Mouse (Mus musculus): ENCODE measurements around the gene Pafah1b3. TPM values are rescaled to one million over a fixed set of nuclear protein-coding genes. Genes with fewer than 3 reads are reported as not detected.
"Not testable (repeated sequence)": the region's sequence is repeated elsewhere in the genome, so short reads cannot be mapped to it uniquely, and the experiment has no call there.

The Pafah1b3 gene
- polyA plus RNA-seq (2015; fragmentation: Nextera tagmentation; extraction: Ambion mirVana) = 671 and 679 TPM in 2 replicates

DNA sequence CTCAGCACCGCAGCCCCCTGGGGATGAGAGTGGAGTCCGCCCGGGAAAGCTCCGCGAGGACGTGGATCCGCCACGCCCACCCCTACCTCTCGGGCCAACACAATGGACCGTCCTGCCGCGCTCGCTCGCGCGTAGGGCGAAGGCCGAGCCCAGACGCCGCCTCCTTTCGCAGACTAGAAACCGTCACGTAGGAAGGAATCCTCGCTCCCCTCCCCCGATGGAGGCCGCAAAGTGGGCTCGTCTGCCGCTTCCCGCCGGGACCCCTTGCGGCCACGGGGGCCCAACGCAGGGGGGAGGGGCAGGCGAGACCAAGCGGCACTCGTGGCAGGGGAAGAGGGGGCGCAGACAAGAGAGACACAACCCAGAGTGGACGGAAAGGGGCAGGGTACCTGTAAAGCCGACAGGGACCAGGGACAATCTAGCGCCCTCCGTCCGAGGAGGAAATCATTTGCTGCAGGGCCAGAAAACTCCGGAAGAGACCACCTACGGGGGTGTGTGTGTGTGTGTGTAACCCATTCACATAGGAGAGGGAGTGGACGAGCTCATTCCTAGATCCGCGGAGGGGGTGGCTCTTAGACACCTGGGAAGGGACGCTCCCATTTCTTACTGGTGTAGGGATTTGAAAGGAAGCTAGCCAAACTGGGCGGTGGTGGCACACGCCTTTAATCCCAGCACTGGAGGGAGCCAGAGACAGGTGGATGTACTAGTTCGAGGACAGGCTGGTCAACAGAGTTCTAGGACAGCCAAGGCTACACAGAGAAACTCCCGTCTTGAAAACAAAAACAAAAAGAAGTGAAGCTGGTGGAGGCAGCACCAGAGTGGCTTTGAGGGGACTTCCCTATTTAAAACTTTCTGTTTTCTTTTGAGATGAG is at the start of gene Pafah1b3:
Gene Pafah1b3 (minus strand): TSS at position 533 of the 872 bp plus-strand sequence.
- H3K27ac ChIP-seq = peak within 1 kb of the TSS; percentile 97
- H3K9me3 ChIP-seq = no peaks in the 10 kb centered on the region
- under 1% methylated on average over 52 of the region's 52 CpGs for WGBS
- H3K36me3 ChIP-seq (replicated peaks) = peaks cover 20% of the 10 kb centered on the region
- ATAC-seq (replicated peaks) = peak; percentile 89
- H3K27me3 ChIP-seq (replicated peaks) = no peaks in the 10 kb centered on the region
- H3K4me1 ChIP-seq = peaks cover 29% of the 10 kb centered on the region
- peak within 1 kb of the TSS; percentile 88 for H3K4me3 ChIP-seq
- peak within 1 kb of the TSS; percentile 61 for H3K4me2 ChIP-seq
- H3K9ac ChIP-seq = peak within 1 kb of the TSS; percentile 74

DNA sequence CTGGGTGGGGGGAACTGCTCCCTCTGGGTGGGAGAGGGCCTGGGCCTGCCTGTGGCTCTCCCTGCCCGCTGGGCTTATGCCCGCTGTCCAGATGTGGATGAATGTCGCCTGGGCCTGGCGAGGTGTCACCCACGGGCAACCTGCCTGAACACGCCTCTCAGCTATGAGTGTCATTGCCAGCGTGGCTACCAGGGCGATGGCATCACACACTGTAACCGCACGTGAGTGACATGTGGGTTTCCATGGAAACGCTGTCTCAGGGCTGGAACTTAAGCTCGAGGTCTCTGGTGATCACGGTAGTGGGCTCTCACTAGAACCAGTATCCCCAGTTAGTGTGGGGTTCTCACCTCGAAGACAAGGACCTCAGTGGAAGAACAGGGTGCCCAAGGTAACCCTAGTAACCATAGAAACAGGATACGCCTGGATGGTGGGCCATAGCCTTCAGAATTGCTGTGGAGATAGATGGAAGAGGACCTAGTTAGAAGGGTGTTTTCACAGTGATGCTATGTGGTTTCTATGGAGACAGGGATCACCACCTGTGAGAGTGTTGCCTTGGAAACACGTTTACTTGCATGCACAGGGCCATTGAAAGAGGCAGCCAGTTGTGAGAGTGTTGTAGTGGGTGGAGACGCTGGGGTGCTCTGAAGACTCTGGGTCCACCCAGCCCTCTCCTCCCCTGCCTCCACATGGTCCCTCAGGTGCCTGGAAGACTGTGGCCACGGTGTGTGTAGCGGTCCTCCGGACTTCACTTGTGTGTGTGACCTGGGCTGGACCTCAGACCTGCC is 43.4 kb upstream of the Pafah1b3 start:
- Histone ChIP-seq H3K9ac (no peak overlapping the region), H3K4me1 (no peaks in the 10 kb centered on the region), H3K4me2 (no peak overlapping the region), H3K36me3 (replicated peaks) (peaks cover 13% of the 10 kb centered on the region; the same call in 1 of the 2 replicates), H3K27ac (peak overlapping the region; percentile 19; the same call in 1 of the 2 replicates), H3K4me3 (no peak overlapping the region), H3K9me3 (no peaks in the 10 kb centered on the region), H3K27me3 (replicated peaks) (no peaks in the 10 kb centered on the region)
- WGBS = 65% methylated on average over 20 of the region's 20 CpGs
- peak; percentile 81 for ATAC-seq (replicated peaks)

DNA sequence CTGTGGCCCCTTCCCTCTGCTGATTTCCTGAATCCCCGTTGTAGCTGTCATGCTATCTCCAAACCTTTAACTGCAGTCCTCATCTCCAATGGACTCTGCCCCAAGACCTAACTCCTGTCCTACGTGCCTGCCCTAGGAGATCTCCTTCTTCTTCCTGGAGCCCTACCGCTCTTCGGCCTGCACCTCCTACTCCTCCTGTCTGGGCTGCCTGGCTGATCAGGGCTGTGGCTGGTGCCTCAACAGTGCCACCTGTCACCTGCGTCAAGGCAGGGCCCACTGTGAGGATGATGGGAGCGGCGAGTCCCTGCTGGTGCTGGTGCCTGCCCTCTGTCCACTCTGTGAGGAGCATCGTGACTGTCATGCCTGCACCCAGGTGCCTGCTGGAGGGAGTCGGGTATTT is 41.5 kb upstream of the Pafah1b3 start:
- H3K36me3 ChIP-seq (replicated peaks) = peaks cover 16% of the 10 kb centered on the region
- WGBS = 93% methylated on average over 9 of the region's 9 CpGs
- H3K4me2 ChIP-seq = no peak overlapping the region
- H3K4me1 ChIP-seq = no peaks in the 10 kb centered on the region
- H3K27ac ChIP-seq = no peak overlapping the region
- no peak overlapping the region for H3K9ac ChIP-seq
- no peaks in the 10 kb centered on the region for H3K27me3 ChIP-seq (replicated peaks)
- no peak for ATAC-seq (replicated peaks)
- no peak overlapping the region for H3K4me3 ChIP-seq
- H3K9me3 ChIP-seq = no peaks in the 10 kb centered on the region

DNA sequence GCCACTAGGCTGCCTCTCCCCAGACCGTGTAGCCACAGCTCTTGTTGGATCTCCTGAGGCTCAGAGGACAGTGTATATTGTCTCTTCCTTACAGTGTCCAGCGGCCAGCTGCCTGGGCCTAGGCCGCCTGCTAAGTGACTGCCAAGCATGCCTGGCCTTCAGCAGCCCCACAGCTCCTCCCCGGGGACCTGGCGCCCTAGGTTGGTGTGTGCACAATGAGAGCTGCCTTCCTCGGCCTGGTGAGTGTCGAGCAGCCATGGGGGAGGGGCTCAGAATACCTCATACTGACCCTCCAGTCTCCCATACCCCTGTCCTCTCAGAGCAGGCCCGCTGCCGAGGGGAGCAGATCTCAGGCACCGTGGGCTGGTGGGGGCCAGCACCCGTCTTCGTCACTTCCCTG is 36.7 kb upstream of the Pafah1b3 start:
- Histone ChIP-seq H3K9me3 (no peaks in the 10 kb centered on the region), H3K4me3 (no peak overlapping the region), H3K27me3 (replicated peaks) (no peaks in the 10 kb centered on the region), H3K4me2 (no peak overlapping the region), H3K9ac (no peak overlapping the region), H3K36me3 (replicated peaks) (peaks cover 29% of the 10 kb centered on the region), H3K27ac (no peak overlapping the region), H3K4me1 (no peaks in the 10 kb centered on the region)
- ATAC-seq (replicated peaks) = no peak
- WGBS = 84% methylated on average over 12 of the region's 12 CpGs

GRCm38 (mm10) chr7:25333596-25334307 is 36.0 kb upstream of the Pafah1b3 start:
- Histone ChIP-seq H3K9me3 (no peaks in the 10 kb centered on the region), H3K9ac (no peak overlapping the region), H3K36me3 (replicated peaks) (peaks cover 29% of the 10 kb centered on the region), H3K4me1 (no peaks in the 10 kb centered on the region), H3K4me3 (no peak overlapping the region), H3K4me2 (no peak overlapping the region), H3K27ac (no peak overlapping the region), H3K27me3 (replicated peaks) (no peaks in the 10 kb centered on the region)
- 0 out of 2 replicates have a peak, but pooled peaks have one; percentile 37 for ATAC-seq (replicated peaks)
- 39% methylated on average over 16 of the region's 16 CpGs for WGBS

- Histone ChIP-seq H3K36me3 (replicated peaks) (peaks cover 16% of the 10 kb centered on the region), H3K4me1 (peaks cover 10% of the 10 kb centered on the region), H3K27ac (no peak overlapping the region), H3K4me3 (no peak overlapping the region), H3K9ac (no peak overlapping the region), H3K9me3 (no peaks in the 10 kb centered on the region), H3K27me3 (replicated peaks) (no peaks in the 10 kb centered on the region), H3K4me2 (no peak overlapping the region)
- 81% methylated on average over 8 of the region's 8 CpGs for WGBS
- no peak for ATAC-seq (replicated peaks)
Measured at GRCm38 (mm10) chr7:25326233-25326632, 28.4 kb upstream of the Pafah1b3 start.

DNA sequence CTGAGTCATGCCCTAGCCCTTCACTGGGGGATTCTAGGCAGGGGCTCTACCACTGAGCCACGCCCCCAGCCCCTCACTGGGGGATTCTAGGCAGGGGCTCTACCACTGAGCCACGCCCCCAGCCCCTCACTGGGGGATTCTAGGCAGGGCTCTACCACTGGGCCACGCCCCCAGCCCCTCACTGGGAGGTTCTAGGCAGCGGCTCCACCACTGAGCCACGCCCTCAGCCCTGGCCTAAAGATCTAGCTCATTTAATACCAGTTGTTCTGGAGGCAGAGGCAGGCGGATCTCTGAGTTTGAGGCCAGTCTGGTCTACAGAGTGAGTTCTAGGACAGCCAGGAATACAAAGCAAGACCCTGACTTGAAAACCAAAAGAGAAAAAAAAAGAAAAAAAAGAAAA is 27.6 kb upstream of the Pafah1b3 start:
- H3K27ac ChIP-seq; H3K4me3 ChIP-seq; H3K9ac ChIP-seq; H3K27me3 ChIP-seq (replicated peaks); ATAC-seq (replicated peaks); H3K9me3 ChIP-seq; H3K4me2 ChIP-seq; H3K36me3 ChIP-seq (replicated peaks): not testable (repeated sequence)
- 90% methylated on average over 6 of the region's 6 CpGs for WGBS
- peaks cover 15% of the 10 kb centered on the region for H3K4me1 ChIP-seq

DNA sequence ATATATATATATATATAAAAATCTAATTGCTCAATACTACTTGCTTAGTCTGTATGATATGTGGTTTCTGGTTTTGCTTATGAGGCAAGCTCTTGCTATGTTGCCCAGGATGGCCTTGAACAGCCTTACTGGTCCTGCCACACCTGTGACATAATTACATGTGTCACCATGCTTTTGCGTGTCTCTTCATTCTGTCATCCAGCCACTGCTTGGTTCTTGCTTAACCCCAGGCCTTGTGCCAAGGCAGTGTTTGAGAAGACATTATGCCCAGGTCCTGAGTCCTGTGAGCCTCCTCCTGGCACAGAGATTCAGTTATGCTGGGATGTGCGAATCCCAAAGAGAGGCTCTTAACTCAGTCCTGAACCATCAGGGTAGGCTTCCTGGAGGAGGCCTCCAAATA is 25.4 kb upstream of the Pafah1b3 start:
- Histone ChIP-seq H3K9ac (no peak overlapping the region), H3K4me2 (no peak overlapping the region), H3K36me3 (replicated peaks) (0 out of 2 replicates have a peak, but pooled peaks cover 3% of the 10 kb centered on the region), H3K27ac (no peak overlapping the region), H3K27me3 (replicated peaks) (no peaks in the 10 kb centered on the region), H3K4me1 (peaks cover 26% of the 10 kb centered on the region), H3K9me3 (no peaks in the 10 kb centered on the region), H3K4me3 (no peak overlapping the region)
- WGBS = 95% methylated on average over 2 of the region's 2 CpGs
- no peak for ATAC-seq (replicated peaks)

- Histone ChIP-seq H3K4me1 (peaks cover 36% of the 10 kb centered on the region), H3K4me2 (no peak overlapping the region), H3K4me3 (no peak overlapping the region), H3K9me3 (no peaks in the 10 kb centered on the region), H3K36me3 (replicated peaks) (no peaks in the 10 kb centered on the region), H3K9ac (no peak overlapping the region), H3K27me3 (replicated peaks) (no peaks in the 10 kb centered on the region), H3K27ac (0 out of 2 replicates have a peak overlapping the region, but pooled peaks have one; percentile 53)
- WGBS = 12% methylated on average over 6 of the region's 6 CpGs
- ATAC-seq (replicated peaks) = no peak
Measured at GRCm38 (mm10) chr7:25322058-25322484, 24.3 kb upstream of the Pafah1b3 start.

- no peak for ATAC-seq (replicated peaks)
- peaks cover 26% of the 10 kb centered on the region for H3K27me3 ChIP-seq (replicated peaks)
- peaks cover 54% of the 10 kb centered on the region for H3K4me1 ChIP-seq
- WGBS = 12% methylated on average over 21 of the region's 21 CpGs
- no peaks in the 10 kb centered on the region for H3K36me3 ChIP-seq (replicated peaks)
- H3K27ac ChIP-seq = peak overlapping the region; percentile 86
- no peaks in the 10 kb centered on the region for H3K9me3 ChIP-seq
- peak overlapping the region; percentile 72 for H3K9ac ChIP-seq
- H3K4me2 ChIP-seq = peak overlapping the region; percentile 94
- peak overlapping the region; percentile 55 for H3K4me3 ChIP-seq
Measured at GRCm38 (mm10) chr7:25317446-25317999, 19.7 kb upstream of the Pafah1b3 start.

- Histone ChIP-seq H3K9me3 (no peaks in the 10 kb centered on the region), H3K4me3 (peak within 1 kb of the TSS; percentile 55), H3K36me3 (replicated peaks) (no peaks in the 10 kb centered on the region), H3K4me1 (peaks cover 49% of the 10 kb centered on the region), H3K9ac (peak within 1 kb of the TSS; percentile 72), H3K27me3 (replicated peaks) (peaks cover 34% of the 10 kb centered on the region), H3K27ac (peak within 1 kb of the TSS; percentile 86), H3K4me2 (peak within 1 kb of the TSS; percentile 94)
- under 1% methylated on average over 52 of the region's 52 CpGs for WGBS
- ATAC-seq (replicated peaks) = peak; percentile 98
Measured at GRCm38 (mm10) chr7:25316532-25317445, 19.0 kb upstream of the Pafah1b3 start, which contains the start of gene Megf8. Gene Megf8, plus strand, starts transcription at chr7:25317164.

Data from midbrain, embryonic 15.5 days (tissue).